Mouse (Mus musculus): ENCODE results near the gene Ube2v1. TPM values are rescaled to one million over a fixed set of nuclear protein-coding genes. Genes with fewer than 3 reads are reported as not detected.

Ube2v1 gene
- total RNA-seq (2023): 91.0 TPM

DNA sequence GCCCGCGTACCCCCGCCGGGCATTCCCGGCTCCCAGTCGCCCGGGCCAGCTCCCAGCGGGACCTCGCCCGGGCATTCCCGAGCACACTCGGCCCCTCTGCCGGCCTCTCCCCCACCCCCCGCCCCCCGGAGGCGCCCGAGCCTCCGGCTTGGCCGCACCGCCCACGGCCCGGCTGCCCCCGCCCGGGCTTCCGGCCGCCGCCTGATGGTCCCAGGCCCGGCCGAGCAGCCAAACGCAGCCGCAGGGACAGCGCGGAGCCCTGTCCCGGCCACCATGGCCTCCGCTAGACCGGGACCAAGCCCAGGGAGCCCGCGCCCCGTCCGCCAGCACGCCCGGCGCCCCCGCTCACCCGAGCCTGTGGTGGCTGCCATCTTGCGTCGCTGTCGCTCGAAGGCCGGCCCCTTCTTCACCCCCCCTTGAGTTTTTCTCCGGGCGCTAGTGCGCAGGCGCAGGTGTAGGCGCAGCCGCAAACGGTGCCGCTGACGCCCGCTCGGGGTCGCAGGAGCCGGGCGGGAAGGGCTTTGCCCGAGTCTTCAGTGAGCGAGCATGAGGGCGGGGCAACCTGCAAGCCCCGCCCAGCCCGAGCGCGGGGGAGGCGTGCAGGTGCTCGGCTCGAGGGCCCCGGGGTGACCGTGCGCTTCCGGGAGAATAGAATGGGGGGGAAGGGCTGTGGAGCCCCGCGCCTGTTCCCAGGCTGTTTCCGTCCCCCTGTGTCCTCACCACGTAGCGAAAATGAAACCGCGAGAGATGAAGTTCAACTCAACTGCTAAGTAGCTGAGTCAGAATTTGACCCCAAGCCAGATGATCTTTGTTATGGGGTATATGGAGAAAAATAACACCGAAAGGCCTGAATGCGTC is at the start of gene Ube2v1:
TSS of gene Ube2v1 (minus strand) at position 505 of the 858 bp plus-strand sequence.

GRCm38 (mm10) chr2:167661270-167662203 is 29.6 kb upstream of the Ube2v1 start, which contains the start of gene Gm20431:
Gm20431 (minus strand) TSS chr2:167661496.

Other genes with a start within 250 kb of the Ube2v1 start
- gene Slc9a8, start 210.4 kb downstream of the Ube2v1 start, total RNA-seq (2023): 96.5 TPM
- gene Rnf114, start 139.4 kb downstream of the Ube2v1 start, total RNA-seq (2023): 112 TPM
- gene Spata2, start 139.2 kb downstream of the Ube2v1 start, total RNA-seq (2023): 47.3 TPM
- 2.0 TPM for gene Snai1, start 93.9 kb downstream of the Ube2v1 start, total RNA-seq (2023)
- gene Gm20431, start 29.4 kb upstream of the Ube2v1 start, total RNA-seq (2023): 33.4 TPM
- gene Cebpb, start 56.8 kb upstream of the Ube2v1 start, total RNA-seq (2023): 52.7 TPM
- 63.2 TPM for gene Tmem189, start 57.7 kb upstream of the Ube2v1 start, total RNA-seq (2023)